Mouse (Mus musculus) cerebellum, adult 2 months (tissue): ENCODE measurements around the gene Ccdc12.

Experiments used
- CTCF ChIP-seq: fragments of 200-500 bp; IDR thresholded peaks from 2 replicates; pipeline ENCODE4 v1.5.1; 2011; ENCODE audit warnings: low read depth, mild to moderate bottlenecking, control low read depth, low read length, moderate library complexity, borderline replicate concordance; ENCODE audit not compliant: insufficient read depth
- POLR2A ChIP-seq: fragments of 200-500 bp; IDR thresholded peaks from 2 replicates; pipeline ENCODE4 v1.6.1; 2011; ENCODE audit warnings: low read length, control low read depth, borderline replicate concordance; ENCODE audit not compliant: insufficient read depth

- TF ChIP-seq CTCF (no peak), POLR2A (no peak)
These were observed 9.6 kb downstream of the Ccdc12 start for GRCm38 (mm10) chr9:110665912-110666311.
